ENCODE assay signal across 19 mouse cellular contexts in the genomic region with DNA sequence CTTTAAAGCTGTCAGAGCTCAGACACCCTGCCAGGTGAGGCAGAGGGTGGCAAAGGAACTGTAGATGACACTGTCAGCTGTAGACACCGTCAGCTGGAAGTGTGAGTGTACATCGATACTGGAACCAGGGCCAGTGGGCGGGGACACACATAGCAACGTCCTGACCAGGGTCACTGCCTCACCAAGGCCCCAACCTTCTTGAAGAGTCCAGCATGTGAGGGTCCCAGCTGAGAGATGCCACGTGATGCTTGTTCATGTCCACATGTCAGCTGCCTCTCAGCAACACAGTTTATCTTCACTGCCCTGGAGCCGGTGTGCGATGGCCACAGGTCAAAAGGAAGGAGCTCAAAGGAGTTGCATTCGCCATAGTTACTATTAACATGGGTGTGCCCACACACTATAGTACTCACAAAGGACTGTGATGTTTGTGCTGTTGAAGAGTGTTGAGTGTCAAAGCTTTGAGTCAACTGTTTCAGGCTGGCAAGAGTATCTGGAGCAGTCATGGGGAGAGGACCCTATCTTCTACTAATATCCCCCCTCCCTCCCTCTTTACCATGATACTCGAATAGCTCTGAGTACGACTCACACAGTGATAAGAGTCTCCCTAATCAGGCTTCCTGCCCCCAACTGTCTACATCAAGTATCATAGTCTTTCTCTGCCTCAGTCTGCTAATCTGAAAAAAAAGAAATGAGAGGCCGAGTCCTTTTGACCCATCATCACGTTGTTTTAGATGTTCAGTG.
DNase-seq lines count a peak whose midpoint lies in the region; ATAC-seq and TF ChIP-seq lines count a peak whose summit lies in the region.
"Had no signal": no experiment of that assay in that cellular context is flagged by ENCODE, and none has a peak within 500 bp of the region (broad histone marks: within the 10 kb centered on the region; RNA-seq: fewer than 3 reads in every experiment).

No protein-coding gene starts in this region.

- TF ChIP-seq CTCF in kidney, postnatal 0 days (IDR thresholded peaks at IDR 0.05; ENCODE audit: low read depth): no peak
- no peak for TF ChIP-seq CTCF in lung, adult 2 months (IDR thresholded peaks at IDR 0.05; ENCODE audit: insufficient read depth, low read length)

- 0 out of 2 replicates have a peak overlapping the region, but pooled peaks have one; percentile 46 for H3K27ac ChIP-seq in heart, embryonic 11.5 days (ENCODE audit: low read depth, low read length)
- H3K27ac ChIP-seq in kidney, postnatal 0 days: no peak overlapping the region
- no peak overlapping the region for H3K27ac ChIP-seq in lung, embryonic 16.5 days (ENCODE audit: low read length)
- H3K27ac ChIP-seq: embryonic facial prominence, embryonic 10.5 days; forebrain, embryonic 13.5 days; hindbrain, embryonic 13.5 days had no signal

- no peak overlapping the region for H3K4me2 ChIP-seq in heart, embryonic 11.5 days
- no peak overlapping the region for H3K4me2 ChIP-seq in kidney, postnatal 0 days (ENCODE audit: low read length)
- no peak overlapping the region for H3K4me2 ChIP-seq in lung, embryonic 16.5 days (ENCODE audit: low read depth, low read length)
- H3K4me2 ChIP-seq: forebrain, embryonic 13.5 days; hindbrain, embryonic 13.5 days had no signal

- TF ChIP-seq POLR2A in lung, adult 2 months (IDR thresholded peaks at IDR 0.05; ENCODE audit: borderline replicate concordance, extremely low read depth, low read depth, low read length): no peak

- no peak overlapping the region for H3K9ac ChIP-seq in heart, embryonic 11.5 days (ENCODE audit: low read depth, low read length)
- H3K9ac ChIP-seq in kidney, postnatal 0 days (ENCODE audit: low read depth, low read length): no peak overlapping the region
- no peak overlapping the region for H3K9ac ChIP-seq in lung, embryonic 16.5 days (ENCODE audit: low read length)
- H3K9ac ChIP-seq: forebrain, embryonic 13.5 days; hindbrain, embryonic 13.5 days had no signal

- H3K36me3 ChIP-seq in heart, embryonic 11.5 days (ENCODE audit: control insufficient read depth, insufficient read depth, low read length): no peaks in the 10 kb centered on the region
- H3K36me3 ChIP-seq in kidney, postnatal 0 days (ENCODE audit: insufficient read depth, low read length): no peaks in the 10 kb centered on the region
- H3K36me3 ChIP-seq in lung, embryonic 16.5 days (ENCODE audit: control insufficient read depth, insufficient read depth, low read length): peaks cover 3% of the 10 kb centered on the region; the same call in 1 of the 2 replicates
- H3K36me3 ChIP-seq: embryonic facial prominence, embryonic 10.5 days; hindbrain, embryonic 13.5 days had no signal

- intact Hi-C loops in left cerebral cortex, postnatal 14 days (cut with DNase I): no loop called here

- peak; percentile 61; the same call in 1 of the 2 replicates for ATAC-seq in heart, embryonic 11.5 days (replicated peaks; ENCODE audit: insufficient number of reproducible peaks, low FRiP score, low TSS enrichment)
- ATAC-seq in kidney, postnatal 0 days (replicated peaks; ENCODE audit: low FRiP score, low read depth): no peak
- peak; percentile 59 for ATAC-seq in lung, embryonic 16.5 days (ENCODE audit: low read depth)
- ATAC-seq: forebrain, embryonic 13.5 days; midbrain, embryonic 16.5 days had no signal

- DNase-seq in heart, postnatal 4 days: no peak
- DNase-seq in kidney, postnatal 0 days (ENCODE audit: low spot score): peak; percentile 61
- no peak for DNase-seq in kidney, postnatal 36 days
- no peak for DNase-seq in lung, adult 2 months
- no peak for DNase-seq in left cerebral cortex, postnatal 14 days (ENCODE audit: low spot score in 2 of 2)
- DNase-seq: adrenal gland, adult 8-10 months; cerebellum, adult 11 months; cerebellum, postnatal 36 days; layer of hippocampus, postnatal 36 days; left cerebral cortex, postnatal 4 days; retina, postnatal 1 day; right cerebral cortex, postnatal 4 days; thymus, postnatal 36 days had no signal

- H3K4me3 ChIP-seq in heart, embryonic 11.5 days (ENCODE audit: low read depth, low read length): no peak overlapping the region
- no peak overlapping the region for H3K4me3 ChIP-seq in kidney, postnatal 0 days (replicated peaks; ENCODE audit: low read depth, low read length)
- H3K4me3 ChIP-seq in lung, embryonic 16.5 days (ENCODE audit: low read length): no peak overlapping the region
- no peak overlapping the region for H3K4me3 ChIP-seq in lung, adult 2 months (replicated peaks; ENCODE audit: extremely low read depth, low read depth, low read length)
- H3K4me3 ChIP-seq: embryonic facial prominence, embryonic 10.5 days; forebrain, embryonic 13.5 days; hindbrain, embryonic 13.5 days had no signal

- no peaks in the 10 kb centered on the region for H3K27me3 ChIP-seq in heart, embryonic 11.5 days (ENCODE audit: control insufficient read depth, insufficient read depth, low read length)
- no peaks in the 10 kb centered on the region for H3K27me3 ChIP-seq in kidney, postnatal 0 days (ENCODE audit: insufficient read depth, low read length)
- H3K27me3 ChIP-seq in lung, embryonic 16.5 days (ENCODE audit: control insufficient read depth, insufficient read depth, low read depth, low read length): no peaks in the 10 kb centered on the region
- H3K27me3 ChIP-seq: forebrain, embryonic 13.5 days; hindbrain, embryonic 13.5 days had no signal

- H3K4me1 ChIP-seq in heart, embryonic 11.5 days (ENCODE audit: control insufficient read depth, insufficient read depth, low read length): peaks cover 26% of the 10 kb centered on the region
- H3K4me1 ChIP-seq in kidney, postnatal 0 days (replicated peaks; ENCODE audit: insufficient read depth, low read length): no peaks in the 10 kb centered on the region
- peaks cover 13% of the 10 kb centered on the region for H3K4me1 ChIP-seq in lung, embryonic 16.5 days (replicated peaks; ENCODE audit: control insufficient read depth, insufficient read depth, low read length)
- H3K4me1 ChIP-seq in lung, adult 2 months (ENCODE audit: control insufficient read depth, insufficient read depth, low read length): peaks cover 8% of the 10 kb centered on the region; the same call in 1 of the 2 replicates
- H3K4me1 ChIP-seq: embryonic facial prominence, embryonic 10.5 days; forebrain, embryonic 13.5 days; hindbrain, embryonic 13.5 days had no signal

- H3K9me3 ChIP-seq in heart, embryonic 11.5 days (replicated peaks; ENCODE audit: control insufficient read depth, low read length): no peaks in the 10 kb centered on the region; the same call in 1 of the 2 replicates
- H3K9me3 ChIP-seq in kidney, postnatal 0 days (replicated peaks; ENCODE audit: low read length): no peaks in the 10 kb centered on the region
- H3K9me3 ChIP-seq in lung, embryonic 16.5 days (ENCODE audit: control insufficient read depth, low read length): no peaks in the 10 kb centered on the region
- H3K9me3 ChIP-seq: forebrain, embryonic 13.5 days; hindbrain, embryonic 13.5 days had no signal

- 33% methylated on average over 12 of the region's 12 CpGs for WGBS in heart, embryonic 11.5 days (ENCODE audit: insufficient replicate concordance)
- WGBS in kidney, postnatal 0 days: 52% methylated on average over 12 of the region's 12 CpGs
- 55% methylated on average over 12 of the region's 12 CpGs for WGBS in lung, embryonic 16.5 days
- 61% methylated on average over 12 of the region's 12 CpGs for WGBS in lung, adult 2 months
